Mouse (Mus musculus): ENCODE results near the gene Snph. TPM values are rescaled to one million over a fixed set of nuclear protein-coding genes. Genes with fewer than 3 reads are reported as not detected.

The Snph gene
- polyA plus RNA-seq, 1 experiment from 2014 or later: 2.4 TPM

DNA sequence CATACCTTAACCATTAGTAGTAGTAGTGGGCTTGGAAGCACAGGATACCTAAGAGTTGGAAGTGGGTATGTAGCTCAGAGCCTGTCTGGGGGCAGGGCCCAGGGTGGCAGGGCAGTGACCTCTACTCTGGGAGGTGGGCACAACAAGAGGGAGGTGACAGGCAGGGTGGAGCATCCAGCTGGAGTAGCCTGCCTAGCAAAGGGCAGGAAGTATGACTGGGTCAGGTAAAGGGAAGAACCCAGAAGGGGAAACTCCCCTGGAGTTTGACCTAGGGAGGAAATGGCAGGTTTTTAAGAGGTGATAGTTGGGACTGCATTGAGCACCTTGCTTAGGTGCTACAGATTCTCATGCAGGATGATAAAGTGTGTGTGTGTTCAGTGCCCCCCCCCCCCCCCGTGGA, 51.4 kb downstream of the Snph start:
- Histone ChIP-seq H3K36me3 (ENCODE audit: control insufficient read depth, insufficient read depth, low read length) (no peaks in the 10 kb centered on the region), H3K27ac (ENCODE audit: low read length) (no peak overlapping the region), H3K4me2 (ENCODE audit: low read depth, low read length) (no peak overlapping the region), H3K4me3 (replicated peaks; ENCODE audit: low read length) (no peak overlapping the region), H3K9me3 (replicated peaks; ENCODE audit: control insufficient read depth, low read length) (no peaks in the 10 kb centered on the region), H3K27me3 (ENCODE audit: control insufficient read depth, insufficient read depth, low read length) (no peaks in the 10 kb centered on the region), H3K9ac (ENCODE audit: low read length) (no peak overlapping the region), H3K4me1 (ENCODE audit: control insufficient read depth, insufficient read depth, low read length) (peaks cover 4% of the 10 kb centered on the region; the same call in 1 of the 2 replicates)
- 57% methylated on average over 1 of the region's 1 CpGs for WGBS
- ATAC-seq (ENCODE audit: insufficient read depth, low FRiP score): no peak

DNA sequence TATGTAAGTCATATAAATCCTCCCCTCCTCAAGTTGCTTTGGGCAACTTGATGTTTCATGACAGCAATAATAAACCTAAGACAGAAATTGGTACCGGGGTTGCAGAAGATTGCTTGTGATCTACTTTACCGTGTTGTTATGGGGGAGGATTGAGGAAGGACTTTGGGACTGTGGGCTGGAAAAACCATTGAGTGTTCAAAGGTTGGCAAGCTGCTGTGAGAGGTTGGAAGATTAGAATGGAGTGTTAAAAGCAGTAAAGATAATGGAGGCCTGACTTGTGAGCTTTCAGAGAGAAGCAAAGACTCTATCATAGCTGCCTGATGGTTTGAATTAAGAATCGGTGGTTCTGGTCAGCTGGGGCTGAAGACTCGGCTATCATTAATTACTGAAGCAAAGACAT, 53.2 kb downstream of the Snph start:
- ATAC-seq (ENCODE audit: insufficient read depth, low FRiP score): no peak
- Histone ChIP-seq H3K9ac (ENCODE audit: low read length) (no peak overlapping the region), H3K27me3 (ENCODE audit: control insufficient read depth, insufficient read depth, low read length) (no peaks in the 10 kb centered on the region), H3K4me2 (ENCODE audit: low read depth, low read length) (no peak overlapping the region), H3K27ac (ENCODE audit: low read length) (no peak overlapping the region), H3K4me1 (ENCODE audit: control insufficient read depth, insufficient read depth, low read length) (peaks cover 10% of the 10 kb centered on the region; the same call in 1 of the 2 replicates), H3K9me3 (replicated peaks; ENCODE audit: control insufficient read depth, low read length) (no peaks in the 10 kb centered on the region), H3K36me3 (ENCODE audit: control insufficient read depth, insufficient read depth, low read length) (no peaks in the 10 kb centered on the region), H3K4me3 (replicated peaks; ENCODE audit: low read length) (no peak overlapping the region)
- WGBS: 78% methylated on average over 4 of the region's 4 CpGs

DNA sequence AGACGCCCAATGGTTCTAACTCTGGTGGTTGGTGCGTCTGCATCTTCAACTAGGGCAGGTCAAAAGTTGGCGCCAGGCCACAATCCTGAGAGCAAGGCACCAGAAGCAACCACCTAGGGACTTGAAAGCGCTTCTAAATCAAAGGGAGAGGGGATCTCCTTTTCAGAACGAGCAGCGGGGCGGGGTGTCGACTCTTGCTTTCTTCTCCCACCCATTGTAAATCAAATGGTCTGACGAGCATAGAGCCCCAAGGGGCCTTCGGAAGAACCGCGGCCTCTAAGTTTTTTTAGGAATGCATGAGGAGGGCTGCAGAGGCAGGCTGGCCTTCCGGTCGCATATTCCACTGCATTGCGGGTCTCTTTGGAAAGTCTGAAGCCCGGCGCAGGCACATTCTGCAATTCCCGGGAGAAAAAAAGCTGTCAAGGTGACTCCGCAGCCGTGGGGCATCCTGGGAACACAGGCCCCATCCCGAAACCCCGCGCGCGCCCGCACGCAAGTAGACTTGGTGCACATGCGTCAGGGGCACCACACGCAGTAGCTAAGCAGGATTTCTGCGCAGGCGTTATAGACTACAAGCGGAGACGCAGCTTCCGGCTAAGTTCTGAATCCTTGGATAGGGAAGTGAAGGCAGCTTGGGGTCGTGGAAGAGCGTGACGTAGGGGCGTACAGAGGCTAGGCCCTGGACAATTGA, 56.5 kb downstream of the Snph start:
- Histone ChIP-seq H3K4me3 (replicated peaks; ENCODE audit: low read length) (peak overlapping the region; percentile 47), H3K4me2 (ENCODE audit: low read depth, low read length) (peak overlapping the region; percentile 87), H3K9me3 (replicated peaks; ENCODE audit: control insufficient read depth, low read length) (no peaks in the 10 kb centered on the region), H3K9ac (ENCODE audit: low read length) (peak overlapping the region; percentile 74), H3K27ac (ENCODE audit: low read length) (peak overlapping the region; percentile 60), H3K27me3 (ENCODE audit: control insufficient read depth, insufficient read depth, low read length) (no peaks in the 10 kb centered on the region), H3K4me1 (ENCODE audit: control insufficient read depth, insufficient read depth, low read length) (peaks cover 10% of the 10 kb centered on the region; the same call in 1 of the 2 replicates), H3K36me3 (ENCODE audit: control insufficient read depth, insufficient read depth, low read length) (no peaks in the 10 kb centered on the region)
- peak; percentile 81 for ATAC-seq (ENCODE audit: insufficient read depth, low FRiP score)
- WGBS: 2% methylated on average over 38 of the region's 38 CpGs

DNA sequence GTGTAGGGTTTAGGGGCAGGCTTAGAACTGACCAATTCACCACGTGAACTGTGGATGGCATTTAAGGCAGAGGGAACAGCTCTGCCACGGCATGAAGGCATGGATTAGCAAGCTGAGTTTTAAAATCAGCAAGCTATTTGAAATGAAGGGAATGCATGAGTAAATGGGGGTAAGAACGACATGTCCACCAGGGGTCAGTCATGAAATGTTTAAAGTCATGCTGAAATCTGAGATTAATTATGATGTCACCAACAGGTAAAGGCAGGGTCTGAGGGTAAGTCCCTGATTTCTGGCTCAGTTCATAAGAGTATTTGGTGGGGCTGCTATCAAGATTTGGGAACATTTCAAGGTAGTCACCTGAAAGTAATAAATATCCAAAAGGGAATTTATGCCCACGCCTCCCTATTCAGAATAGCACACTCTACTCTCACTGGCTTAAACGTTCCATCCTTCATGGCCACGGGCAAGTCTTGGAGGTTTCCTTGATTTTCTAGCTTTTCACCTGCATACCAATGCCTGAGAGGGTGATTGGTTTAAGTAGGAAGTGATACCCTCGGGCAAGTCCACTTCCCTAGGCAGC, 57.2 kb downstream of the Snph start:
- WGBS: 25% methylated on average over 7 of the region's 7 CpGs
- H3K36me3 ChIP-seq (ENCODE audit: control insufficient read depth, insufficient read depth, low read length): no peaks in the 10 kb centered on the region
- H3K9ac ChIP-seq (ENCODE audit: low read length): peak overlapping the region; percentile 74
- no peaks in the 10 kb centered on the region for H3K9me3 ChIP-seq (replicated peaks; ENCODE audit: control insufficient read depth, low read length)
- H3K27me3 ChIP-seq (ENCODE audit: control insufficient read depth, insufficient read depth, low read length): no peaks in the 10 kb centered on the region
- peak overlapping the region; percentile 87 for H3K4me2 ChIP-seq (ENCODE audit: low read depth, low read length)
- H3K27ac ChIP-seq (ENCODE audit: low read length): peak overlapping the region; percentile 60; the same call in 1 of the 2 replicates
- H3K4me3 ChIP-seq (replicated peaks; ENCODE audit: low read length): peak overlapping the region; percentile 47
- peaks cover 10% of the 10 kb centered on the region; the same call in 1 of the 2 replicates for H3K4me1 ChIP-seq (ENCODE audit: control insufficient read depth, insufficient read depth, low read length)
- ATAC-seq (ENCODE audit: insufficient read depth, low FRiP score): no peak; the same call in 1 of the 2 replicates

DNA sequence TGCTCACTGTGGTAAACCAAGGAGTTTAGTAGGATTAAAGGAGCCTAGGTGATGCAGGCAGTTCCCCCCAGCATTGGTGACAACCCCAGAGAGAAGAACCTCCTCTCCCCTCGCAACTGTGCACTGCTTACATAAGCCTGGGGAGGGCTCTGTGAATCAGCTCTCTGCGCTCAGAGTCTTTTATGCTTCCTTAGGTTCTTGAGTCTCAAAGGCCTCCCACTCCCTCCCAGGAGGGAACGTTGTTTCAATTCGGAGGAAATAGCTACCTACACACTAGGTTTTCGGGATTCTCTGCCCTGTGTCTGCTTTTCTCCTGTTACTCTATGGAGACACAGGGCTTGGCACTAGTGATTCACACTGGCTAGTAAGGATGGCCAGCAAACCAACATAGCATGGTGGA, 57.8 kb downstream of the Snph start:
- Histone ChIP-seq H3K36me3 (ENCODE audit: control insufficient read depth, insufficient read depth, low read length) (no peaks in the 10 kb centered on the region), H3K9me3 (replicated peaks; ENCODE audit: control insufficient read depth, low read length) (no peaks in the 10 kb centered on the region), H3K27ac (ENCODE audit: low read length) (no peak overlapping the region), H3K4me1 (ENCODE audit: control insufficient read depth, insufficient read depth, low read length) (peaks cover 10% of the 10 kb centered on the region; the same call in 1 of the 2 replicates), H3K27me3 (ENCODE audit: control insufficient read depth, insufficient read depth, low read length) (no peaks in the 10 kb centered on the region), H3K9ac (ENCODE audit: low read length) (no peak overlapping the region), H3K4me2 (ENCODE audit: low read depth, low read length) (no peak overlapping the region), H3K4me3 (replicated peaks; ENCODE audit: low read length) (no peak overlapping the region)
- WGBS: 68% methylated on average over 5 of the region's 5 CpGs
- no peak for ATAC-seq (ENCODE audit: insufficient read depth, low FRiP score)

DNA sequence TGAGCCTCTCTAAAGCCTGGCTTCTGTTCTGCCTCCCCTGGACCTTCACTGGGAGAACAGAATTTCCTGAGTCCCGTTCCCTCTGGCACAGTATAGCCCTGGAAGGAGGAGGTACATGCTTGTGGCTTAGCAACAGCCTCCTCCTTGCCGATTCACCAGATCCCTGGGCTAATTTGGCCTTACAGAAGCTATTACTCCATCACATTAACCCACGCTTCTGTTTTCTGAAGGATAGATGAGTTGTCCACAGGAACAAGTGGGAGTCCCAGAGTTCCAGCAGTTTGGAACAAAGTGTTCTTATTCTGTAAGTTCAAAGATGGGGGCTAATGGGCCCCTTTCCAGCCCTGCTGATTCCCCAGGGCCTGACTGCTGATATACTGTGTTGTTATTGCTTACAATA, 58.7 kb downstream of the Snph start:
- no peak overlapping the region for H3K27ac ChIP-seq (ENCODE audit: low read length)
- no peaks in the 10 kb centered on the region for H3K9me3 ChIP-seq (replicated peaks; ENCODE audit: control insufficient read depth, low read length)
- peaks cover 10% of the 10 kb centered on the region; the same call in 1 of the 2 replicates for H3K4me1 ChIP-seq (ENCODE audit: control insufficient read depth, insufficient read depth, low read length)
- H3K4me2 ChIP-seq (ENCODE audit: low read depth, low read length): no peak overlapping the region
- no peaks in the 10 kb centered on the region for H3K27me3 ChIP-seq (ENCODE audit: control insufficient read depth, insufficient read depth, low read length)
- 76% methylated on average over 3 of the region's 3 CpGs for WGBS
- no peak overlapping the region for H3K9ac ChIP-seq (ENCODE audit: low read length)
- H3K36me3 ChIP-seq (ENCODE audit: control insufficient read depth, insufficient read depth, low read length): no peaks in the 10 kb centered on the region
- H3K4me3 ChIP-seq (replicated peaks; ENCODE audit: low read length): no peak overlapping the region; the same call in 1 of the 2 replicates
- ATAC-seq (ENCODE audit: insufficient read depth, low FRiP score): no peak

DNA sequence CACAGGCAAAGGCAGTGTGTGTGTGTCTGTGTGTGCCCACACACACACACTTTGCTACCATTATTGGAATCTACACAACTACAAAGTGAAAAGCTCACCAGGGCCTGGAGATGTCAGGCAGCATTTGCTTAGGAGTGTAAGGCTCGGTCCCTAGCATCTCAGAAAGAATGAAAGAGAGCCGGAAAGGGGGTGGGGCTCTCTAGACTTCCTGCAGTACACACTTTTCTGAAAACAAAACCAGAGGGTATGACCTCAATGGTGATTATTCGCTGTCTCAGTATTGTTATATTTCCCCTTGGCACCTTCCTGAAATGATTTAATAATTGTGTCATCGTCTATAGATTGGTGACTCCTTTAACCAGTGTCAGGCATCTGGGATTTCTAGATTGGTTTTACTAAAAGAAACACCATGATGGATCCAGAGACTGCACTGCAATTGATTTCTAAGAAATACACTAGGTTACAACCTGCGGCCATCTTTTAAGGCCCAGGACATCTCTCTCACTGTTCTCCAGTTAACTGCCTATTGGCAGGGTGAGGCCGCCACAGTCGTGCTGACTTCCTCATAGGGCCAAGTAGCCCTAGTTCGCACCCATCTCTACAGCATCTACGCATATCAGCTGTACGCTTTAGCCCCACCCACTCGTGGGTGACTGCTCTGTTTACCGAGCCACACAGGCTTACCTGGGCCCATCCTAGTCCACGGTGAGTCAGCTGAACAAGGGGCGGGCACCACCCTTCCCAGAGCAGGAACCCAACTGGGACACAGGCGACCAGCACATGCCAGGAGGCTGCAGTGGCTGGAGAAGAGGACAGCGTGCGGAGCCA, 60.3 kb downstream of the Snph start, which contains the start of gene Sdcbp2:
TSS of gene Sdcbp2 (plus strand) at position 750 of the 828 bp plus-strand sequence.
- no peaks in the 10 kb centered on the region for H3K27me3 ChIP-seq (ENCODE audit: control insufficient read depth, insufficient read depth, low read length)
- H3K9me3 ChIP-seq (replicated peaks; ENCODE audit: control insufficient read depth, low read length): no peaks in the 10 kb centered on the region
- H3K4me3 ChIP-seq (replicated peaks; ENCODE audit: low read length): peak within 1 kb of the TSS; percentile 28
- H3K36me3 ChIP-seq (ENCODE audit: control insufficient read depth, insufficient read depth, low read length): no peaks in the 10 kb centered on the region
- H3K27ac ChIP-seq (ENCODE audit: low read length): peak within 1 kb of the TSS; percentile 75
- WGBS: 51% methylated on average over 17 of the region's 17 CpGs
- H3K4me1 ChIP-seq (ENCODE audit: control insufficient read depth, insufficient read depth, low read length): peaks cover 10% of the 10 kb centered on the region; the same call in 1 of the 2 replicates
- peak within 1 kb of the TSS; percentile 48; the same call in 1 of the 2 replicates for H3K9ac ChIP-seq (ENCODE audit: low read length)
- ATAC-seq (ENCODE audit: insufficient read depth, low FRiP score): peak; percentile 92
- peak within 1 kb of the TSS; percentile 41 for H3K4me2 ChIP-seq (ENCODE audit: low read depth, low read length)

DNA sequence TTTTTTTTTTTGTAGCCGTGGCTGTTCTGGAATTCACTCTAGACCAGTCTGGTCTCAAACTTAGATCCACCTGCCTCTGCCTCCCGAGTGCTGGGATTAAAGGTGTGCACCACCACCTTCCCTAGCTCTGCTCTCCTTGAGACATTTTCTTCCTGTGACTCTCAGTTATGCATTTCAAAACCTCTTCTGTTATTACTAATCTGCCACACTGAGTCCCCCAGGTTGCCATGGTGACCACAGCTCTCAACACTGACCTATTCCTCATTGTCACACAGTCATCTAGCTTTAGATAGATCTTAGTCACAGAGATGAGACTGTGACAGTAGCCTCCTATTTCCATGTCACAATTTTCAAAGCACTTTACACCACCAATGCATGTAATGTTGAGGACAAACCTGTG, 62.9 kb downstream of the Snph start:
- WGBS: 90% methylated on average over 2 of the region's 2 CpGs
- no peaks in the 10 kb centered on the region for H3K4me1 ChIP-seq (ENCODE audit: control insufficient read depth, insufficient read depth, low read length)
- H3K4me3 ChIP-seq (replicated peaks; ENCODE audit: low read length): no peak overlapping the region
- H3K4me2 ChIP-seq (ENCODE audit: low read depth, low read length): no peak overlapping the region
- no peaks in the 10 kb centered on the region for H3K9me3 ChIP-seq (replicated peaks; ENCODE audit: control insufficient read depth, low read length)
- no peaks in the 10 kb centered on the region for H3K27me3 ChIP-seq (ENCODE audit: control insufficient read depth, insufficient read depth, low read length)
- no peak overlapping the region for H3K9ac ChIP-seq (ENCODE audit: low read length)
- H3K27ac ChIP-seq (ENCODE audit: low read length): no peak overlapping the region
- no peaks in the 10 kb centered on the region; the same call in 1 of the 2 replicates for H3K36me3 ChIP-seq (ENCODE audit: control insufficient read depth, insufficient read depth, low read length)
- ATAC-seq (ENCODE audit: insufficient read depth, low FRiP score): no peak

Data from stomach, embryonic 16.5 days (tissue).